Mouse (Mus musculus) heart, embryonic 10.5 days (tissue): Measurements from ENCODE around the gene Ints3. TPM values are rescaled to one million over a fixed set of nuclear protein-coding genes. Genes with fewer than 3 reads are reported as not detected.

Experiments
- DNase-seq: peaks from one replicate; pipeline ENCODE4 v3.0.0-alpha.2; 2017; ENCODE audit warnings: low spot score
- H3K27ac ChIP-seq: fragments of 300-500 bp; sonication (generic); 2 replicates; pipeline ENCODE4 v1.5.1; 2016; ENCODE audit warnings: mild to moderate bottlenecking
- H3K27me3 ChIP-seq: fragments of 300-500 bp; sonication (generic); 2 replicates; pipeline ENCODE4 v1.6.1; 2016; ENCODE audit warnings: mild to moderate bottlenecking; ENCODE audit not compliant: poor library complexity, insufficient read depth, severe bottlenecking
- H3K36me3 ChIP-seq: fragments of 300-500 bp; sonication (generic); 2 replicates; pipeline ENCODE4 v1.6.1; 2016; ENCODE audit warnings: mild to moderate bottlenecking, moderate library complexity
- H3K4me1 ChIP-seq: fragments of 300-500 bp; sonication (generic); 2 replicates; pipeline ENCODE4 v1.6.1; 2016; ENCODE audit warnings: mild to moderate bottlenecking
- H3K4me3 ChIP-seq: fragments of 300-500 bp; sonication (generic); 2 replicates; pipeline ENCODE4 v1.5.1; 2016; ENCODE audit warnings: mild to moderate bottlenecking, moderate library complexity
- H3K9me3 ChIP-seq: fragments of 300-500 bp; sonication (generic); 2 replicates; pipeline ENCODE4 v1.6.1; 2016; ENCODE audit warnings: mild to moderate bottlenecking, moderate library complexity
- WGBS: fragments of 180-500 bp; shearing (Covaris S2); methylation state at CpG from one replicate; pipeline ENCODE4 v1.1.7; 2016; 5-methylcytosine and 5-hydroxymethylcytosine counted together
- polyA plus RNA-seq: library from polyadenylated mRNA; unstranded; fragments of >200 nt; fragmentation: Nextera tagmentation; extraction: Ambion mirVana; gene quantifications from 2 replicates; pipeline ENCODE4 v1.2.1, GENCODE M21; 2016

Ints3 gene
- polyA plus RNA-seq, 1 experiment from 2014 or later, result 36.7 TPM

- no peaks in the 10 kb centered on the region for H3K9me3 ChIP-seq
- peak overlapping the region; percentile 96 for H3K27ac ChIP-seq
- 57% methylated on average over 11 of the region's 11 CpGs for WGBS
- no peak for DNase-seq
- no peaks in the 10 kb centered on the region for H3K27me3 ChIP-seq
- H3K4me1 ChIP-seq, result peaks cover 28% of the 10 kb centered on the region
- H3K36me3 ChIP-seq, result peaks cover 11% of the 10 kb centered on the region
- H3K4me3 ChIP-seq, result peak overlapping the region; percentile 76
These were observed 780 bp upstream of the Ints3 start for GRCm38 (mm10) chr3:90434073-90434730.

- H3K27me3 ChIP-seq, result no peaks in the 10 kb centered on the region
- DNase-seq, result peak; percentile 84
- peaks cover 13% of the 10 kb centered on the region for H3K36me3 ChIP-seq
- no peaks in the 10 kb centered on the region for H3K9me3 ChIP-seq
- 0% methylated on average over 12 of the region's 12 CpGs for WGBS
- H3K4me1 ChIP-seq, result peaks cover 37% of the 10 kb centered on the region
- H3K27ac ChIP-seq, result peak overlapping the region; percentile 96
- peak overlapping the region; percentile 76 for H3K4me3 ChIP-seq
These were observed 607 bp downstream of the Ints3 start for GRCm38 (mm10) chr3:90432811-90433219.

GRCm38 (mm10) chr3:90432348-90432747 lies 1.1 kb downstream of the Ints3 start:
- no peak for DNase-seq

GRCm38 (mm10) chr3:90429576-90429975 lies 3.8 kb downstream of the Ints3 start:
- WGBS, result 75% methylated on average over 3 of the region's 3 CpGs
- H3K36me3 ChIP-seq, result peaks cover 16% of the 10 kb centered on the region
- H3K27ac ChIP-seq, result no peak overlapping the region; the same call in 1 of the 2 replicates
- H3K27me3 ChIP-seq, result no peaks in the 10 kb centered on the region
- peak; percentile 87 for DNase-seq
- H3K9me3 ChIP-seq, result no peaks in the 10 kb centered on the region
- H3K4me3 ChIP-seq, result no peak overlapping the region
- H3K4me1 ChIP-seq, result peaks cover 41% of the 10 kb centered on the region

More at GRCm38 (mm10) chr3:90432348-90432747, 1.1 kb downstream of the Ints3 start:
- peak overlapping the region; percentile 96 for H3K27ac ChIP-seq
- peak overlapping the region; percentile 76 for H3K4me3 ChIP-seq
- H3K9me3 ChIP-seq, result no peaks in the 10 kb centered on the region
- no peaks in the 10 kb centered on the region for H3K27me3 ChIP-seq
- peaks cover 13% of the 10 kb centered on the region for H3K36me3 ChIP-seq
- H3K4me1 ChIP-seq, result peaks cover 40% of the 10 kb centered on the region
- WGBS, result 18% methylated on average over 2 of the region's 2 CpGs

GRCm38 (mm10) chr3:90428186-90428585 lies 5.2 kb downstream of the Ints3 start:
- H3K27me3 ChIP-seq, result no peaks in the 10 kb centered on the region
- no peak for DNase-seq
- H3K4me3 ChIP-seq, result no peak overlapping the region
- no peak overlapping the region; the same call in 1 of the 2 replicates for H3K27ac ChIP-seq
- peaks cover 30% of the 10 kb centered on the region for H3K36me3 ChIP-seq
- no peaks in the 10 kb centered on the region for H3K9me3 ChIP-seq
- 70% methylated on average over 6 of the region's 6 CpGs for WGBS
- peaks cover 41% of the 10 kb centered on the region for H3K4me1 ChIP-seq

- H3K27me3 ChIP-seq, result no peaks in the 10 kb centered on the region
- H3K9me3 ChIP-seq, result no peaks in the 10 kb centered on the region
- no peak overlapping the region for H3K4me3 ChIP-seq
- DNase-seq, result no peak
- WGBS, result 69% methylated on average over 1 of the region's 1 CpGs
- H3K27ac ChIP-seq, result 0 out of 2 replicates have a peak overlapping the region, but pooled peaks have one; percentile 7
- peaks cover 36% of the 10 kb centered on the region for H3K36me3 ChIP-seq
- peaks cover 41% of the 10 kb centered on the region for H3K4me1 ChIP-seq
These were observed 5.8 kb downstream of the Ints3 start for GRCm38 (mm10) chr3:90427574-90427973.

- H3K27ac ChIP-seq, result no peak overlapping the region
- H3K4me3 ChIP-seq, result no peak overlapping the region
- no peaks in the 10 kb centered on the region for H3K9me3 ChIP-seq
- no peaks in the 10 kb centered on the region for H3K27me3 ChIP-seq
- WGBS, result 75% methylated on average over 2 of the region's 2 CpGs
- peaks cover 22% of the 10 kb centered on the region for H3K4me1 ChIP-seq
- no peak for DNase-seq
- peaks cover 53% of the 10 kb centered on the region for H3K36me3 ChIP-seq
These were observed 7.9 kb downstream of the Ints3 start for GRCm38 (mm10) chr3:90425499-90425898.

- H3K27ac ChIP-seq, result no peak overlapping the region
- H3K9me3 ChIP-seq, result no peaks in the 10 kb centered on the region
- H3K27me3 ChIP-seq, result no peaks in the 10 kb centered on the region
- peaks cover 61% of the 10 kb centered on the region for H3K36me3 ChIP-seq
- no peak overlapping the region for H3K4me3 ChIP-seq
- no peak for DNase-seq
- peaks cover 9% of the 10 kb centered on the region; the same call in 1 of the 2 replicates for H3K4me1 ChIP-seq
These were observed 9.9 kb downstream of the Ints3 start for GRCm38 (mm10) chr3:90423549-90423948.

DNA sequence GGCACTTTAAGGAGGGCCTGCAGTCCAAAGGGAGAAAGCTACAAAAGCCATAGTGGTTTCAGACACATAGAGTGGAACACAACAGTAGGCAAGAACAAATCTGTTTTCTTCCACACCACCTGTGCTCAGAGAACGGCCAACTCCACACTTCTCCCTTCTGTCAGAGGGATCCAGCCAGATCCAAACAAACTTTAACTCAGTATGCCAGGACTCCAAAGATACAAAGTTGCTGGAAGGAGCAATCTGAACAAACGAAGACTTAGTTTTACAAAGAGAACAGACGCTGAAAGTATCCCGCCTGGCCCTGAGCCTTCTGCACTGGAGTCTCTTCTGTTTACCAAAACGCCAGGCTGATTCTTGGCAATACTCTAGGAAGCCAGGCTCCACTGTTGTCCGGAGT lies 12.7 kb downstream of the Ints3 start:
- no peak for DNase-seq
- no peak overlapping the region for H3K4me3 ChIP-seq
- no peaks in the 10 kb centered on the region for H3K4me1 ChIP-seq
- 93% methylated on average over 6 of the region's 6 CpGs for WGBS
- H3K27ac ChIP-seq, result no peak overlapping the region
- H3K9me3 ChIP-seq, result no peaks in the 10 kb centered on the region
- H3K27me3 ChIP-seq, result no peaks in the 10 kb centered on the region
- H3K36me3 ChIP-seq, result peaks cover 86% of the 10 kb centered on the region

- 37% methylated on average over 3 of the region's 3 CpGs for WGBS
- H3K9me3 ChIP-seq, result no peaks in the 10 kb centered on the region
- no peak for DNase-seq
- no peak overlapping the region for H3K27ac ChIP-seq
- H3K4me3 ChIP-seq, result no peak overlapping the region
- H3K36me3 ChIP-seq, result peaks cover 94% of the 10 kb centered on the region
- no peaks in the 10 kb centered on the region for H3K27me3 ChIP-seq
- H3K4me1 ChIP-seq, result peaks cover 6% of the 10 kb centered on the region; the same call in 1 of the 2 replicates
These were observed 20.4 kb downstream of the Ints3 start for GRCm38 (mm10) chr3:90413011-90413396.

- no peak overlapping the region for H3K4me3 ChIP-seq
- H3K9me3 ChIP-seq, result no peaks in the 10 kb centered on the region
- DNase-seq, result peak; percentile 81
- H3K27me3 ChIP-seq, result no peaks in the 10 kb centered on the region
- peaks cover 94% of the 10 kb centered on the region for H3K36me3 ChIP-seq
- 43% methylated on average over 5 of the region's 5 CpGs for WGBS
- H3K4me1 ChIP-seq, result peaks cover 6% of the 10 kb centered on the region; the same call in 1 of the 2 replicates
- H3K27ac ChIP-seq, result no peak overlapping the region
These were observed 21.0 kb downstream of the Ints3 start for GRCm38 (mm10) chr3:90412312-90413010.

DNA sequence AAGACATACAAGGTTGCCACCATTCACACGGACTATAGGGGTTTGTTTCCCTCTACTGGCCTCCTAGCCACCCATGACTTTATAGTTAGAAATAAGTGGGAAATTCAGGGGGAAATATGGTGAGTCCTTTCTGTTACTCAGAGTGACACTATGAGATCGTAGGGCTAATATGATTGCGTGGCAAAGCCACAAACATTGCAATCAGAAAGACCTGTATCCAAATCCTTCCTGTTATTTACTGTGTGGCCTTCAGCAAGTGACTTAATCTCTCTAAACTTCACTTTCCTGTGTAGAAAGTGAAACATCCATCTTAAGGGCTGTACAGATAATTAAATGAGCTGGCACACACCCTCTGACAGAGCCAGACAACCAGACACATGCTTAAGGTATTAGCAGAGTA lies 24.7 kb downstream of the Ints3 start:
- 88% methylated on average over 3 of the region's 3 CpGs for WGBS
- Histone ChIP-seq H3K27ac (no peak overlapping the region), H3K4me1 (peaks cover 6% of the 10 kb centered on the region; the same call in 1 of the 2 replicates), H3K27me3 (no peaks in the 10 kb centered on the region), H3K4me3 (no peak overlapping the region), H3K9me3 (no peaks in the 10 kb centered on the region), H3K36me3 (peaks cover 93% of the 10 kb centered on the region)
- DNase-seq, result no peak

- Histone ChIP-seq H3K4me1 (no peaks in the 10 kb centered on the region), H3K27me3 (no peaks in the 10 kb centered on the region), H3K27ac (no peak overlapping the region), H3K36me3 (peaks cover 98% of the 10 kb centered on the region), H3K9me3 (no peaks in the 10 kb centered on the region), H3K4me3 (no peak overlapping the region)
- 92% methylated on average over 5 of the region's 5 CpGs for WGBS
- DNase-seq, result no peak
These were observed 27.0 kb downstream of the Ints3 start for GRCm38 (mm10) chr3:90406414-90406813.
